Mouse (Mus musculus): ENCODE results near the gene St8sia1. TPM values are rescaled to one million over a fixed set of nuclear protein-coding genes. Genes with fewer than 3 reads are reported as not detected.

St8sia1 gene
- polyA plus RNA-seq, 1 experiment from 2014 or later = 0.07 TPM

DNA sequence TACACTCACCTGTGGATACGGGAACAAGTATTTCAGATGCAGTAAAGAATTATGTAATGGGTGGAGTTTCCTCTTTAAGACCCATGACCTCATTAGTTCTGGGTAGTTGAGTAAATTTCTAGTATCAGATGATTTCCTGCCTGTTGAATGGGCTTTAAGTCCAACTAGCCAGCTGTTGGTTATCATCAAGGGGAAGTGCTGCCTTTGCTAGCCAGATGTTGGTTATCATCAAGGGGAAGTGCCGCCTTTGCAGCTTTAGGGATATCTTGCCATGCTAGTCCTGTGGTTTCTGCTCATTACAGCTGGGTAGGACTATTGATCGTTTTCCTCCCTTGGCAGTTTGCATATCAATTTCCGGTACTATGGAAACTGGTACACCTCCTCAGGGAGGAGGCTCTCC is 157.9 kb downstream of the St8sia1 start:
- H3K27ac ChIP-seq (ENCODE audit: low read depth) = no peak overlapping the region
- no peaks in the 10 kb centered on the region for H3K9me3 ChIP-seq (ENCODE audit: low read depth, low read length)
- H3K9ac ChIP-seq = no peak overlapping the region
- no peak overlapping the region for H3K4me3 ChIP-seq (ENCODE audit: low read depth, low read length)
- H3K4me1 ChIP-seq (ENCODE audit: insufficient read depth) = peaks cover 2% of the 10 kb centered on the region; the same call in 1 of the 2 replicates
- H3K27me3 ChIP-seq (ENCODE audit: insufficient read depth, low read length) = no peaks in the 10 kb centered on the region
- 75% methylated on average over 4 of the region's 4 CpGs for WGBS
- no peak overlapping the region for H3K4me2 ChIP-seq
- ATAC-seq (ENCODE audit: insufficient read depth) (no peak), DNase-seq (no peak)
- H3K36me3 ChIP-seq (ENCODE audit: insufficient read depth) = no peaks in the 10 kb centered on the region
- TF ChIP-seq CTCF (IDR thresholded peaks at IDR 0.05; ENCODE audit: low read depth) = no peak

DNA sequence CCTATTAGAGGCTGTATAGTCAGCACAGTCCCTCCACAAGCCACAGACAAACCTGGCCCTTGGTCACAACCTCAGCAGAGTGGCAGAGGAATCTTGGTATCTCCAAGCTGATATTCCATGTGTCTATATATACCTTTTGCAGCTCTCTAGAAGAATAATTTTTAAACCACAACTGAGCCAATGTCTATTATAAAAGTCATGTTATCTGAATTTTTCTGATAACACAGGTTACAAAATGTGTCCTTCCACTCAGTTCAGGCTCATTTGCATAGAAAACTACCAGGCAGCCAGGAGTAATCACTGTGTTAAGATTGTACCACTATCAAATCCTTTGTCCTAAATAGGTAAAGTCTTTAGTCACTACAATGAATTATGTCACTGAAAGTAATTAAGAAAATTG is 159.8 kb downstream of the St8sia1 start, which contains the start of gene Sult6b2:
Sult6b2 (minus strand) TSS at position 101 of the 400 bp plus-strand sequence.
- no peak within 1 kb of the TSS for H3K4me3 ChIP-seq (ENCODE audit: low read depth, low read length)
- no peak for TF ChIP-seq CTCF (IDR thresholded peaks at IDR 0.05; ENCODE audit: low read depth)
- no peak for DNase-seq
- H3K9ac ChIP-seq = no peak within 1 kb of the TSS
- no peaks in the 10 kb centered on the region for H3K27me3 ChIP-seq (ENCODE audit: insufficient read depth, low read length)
- no peak within 1 kb of the TSS for H3K4me2 ChIP-seq
- H3K4me1 ChIP-seq (ENCODE audit: insufficient read depth) = peaks cover 2% of the 10 kb centered on the region; the same call in 1 of the 2 replicates
- no peak within 1 kb of the TSS for H3K27ac ChIP-seq (ENCODE audit: low read depth)
- no peaks in the 10 kb centered on the region for H3K36me3 ChIP-seq (ENCODE audit: insufficient read depth)
- no peak for ATAC-seq (ENCODE audit: insufficient read depth)
- H3K9me3 ChIP-seq (ENCODE audit: low read depth, low read length) = no peaks in the 10 kb centered on the region

DNA sequence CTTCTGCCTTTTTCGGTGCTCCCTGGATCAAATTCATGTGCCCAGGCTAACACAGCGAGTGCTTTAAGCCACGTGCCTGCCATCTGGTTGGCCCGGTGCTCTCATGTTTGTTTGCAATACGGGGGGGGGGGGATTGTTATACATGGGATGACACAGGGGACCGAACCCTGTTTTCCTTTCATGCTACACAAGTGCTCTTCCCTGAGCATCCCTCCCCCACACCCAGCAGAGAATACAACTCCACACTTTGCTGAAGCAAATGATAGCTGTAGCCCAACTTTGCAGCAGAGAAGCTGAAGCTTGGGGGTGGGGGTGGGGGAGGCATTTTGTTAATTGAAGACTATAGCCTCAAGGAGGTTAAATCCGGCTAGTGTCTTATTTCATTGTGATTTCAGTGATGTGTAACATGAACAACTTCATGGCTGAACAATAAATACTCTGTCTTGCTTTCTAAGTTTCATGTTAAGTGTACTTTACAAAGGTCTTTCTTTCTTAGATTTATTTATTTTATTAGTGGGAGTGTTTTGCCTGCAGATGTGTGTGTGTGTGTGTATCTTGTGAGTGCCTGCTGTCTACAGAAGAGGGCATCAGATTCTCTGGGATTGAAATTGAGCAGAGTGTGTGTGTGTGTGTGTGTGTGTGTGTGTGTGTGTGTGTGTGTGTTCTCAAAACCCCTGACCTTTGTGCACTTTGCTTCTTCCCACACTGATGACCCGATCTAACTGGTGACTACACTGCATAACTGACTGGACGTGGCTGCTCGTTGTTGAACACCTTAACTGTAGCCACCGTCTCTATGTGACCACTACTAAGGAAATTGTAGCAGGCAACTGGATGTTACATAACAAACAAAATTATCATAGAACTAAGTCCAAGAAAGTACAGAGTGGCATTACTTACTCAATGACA is 161.4 kb downstream of the St8sia1 start:
- WGBS = 30% methylated on average over 11 of the region's 11 CpGs

DNA sequence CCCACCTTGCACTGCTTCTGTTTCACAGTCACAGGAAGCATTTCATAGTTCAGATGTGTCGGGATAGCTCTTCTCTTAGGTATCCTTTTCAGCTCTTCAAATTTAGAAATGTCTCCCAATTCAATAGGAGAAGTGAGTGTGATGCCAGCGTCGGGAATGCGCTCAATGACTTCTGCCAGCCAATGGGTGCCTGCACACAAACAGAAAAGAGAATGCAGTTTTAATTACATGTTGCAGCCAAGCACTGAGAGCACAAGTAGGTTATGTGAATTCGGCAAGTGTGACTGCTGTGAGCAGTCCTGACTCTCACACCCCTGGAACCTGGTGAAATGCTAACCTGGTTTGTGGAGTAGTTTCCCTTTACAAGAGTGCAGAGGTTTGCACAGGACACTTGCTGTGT is 162.6 kb downstream of the St8sia1 start:
- ATAC-seq (ENCODE audit: insufficient read depth) = no peak
- no peak overlapping the region for H3K27ac ChIP-seq (ENCODE audit: low read depth)
- 81% methylated on average over 5 of the region's 5 CpGs for WGBS
- TF ChIP-seq CTCF (IDR thresholded peaks at IDR 0.05; ENCODE audit: low read depth) = no peak
- no peak overlapping the region for H3K4me3 ChIP-seq (ENCODE audit: low read depth, low read length)
- no peaks in the 10 kb centered on the region for H3K27me3 ChIP-seq (ENCODE audit: insufficient read depth, low read length)
- no peak for DNase-seq
- H3K9me3 ChIP-seq (ENCODE audit: low read depth, low read length) = no peaks in the 10 kb centered on the region
- peaks cover 2% of the 10 kb centered on the region; the same call in 1 of the 2 replicates for H3K4me1 ChIP-seq (ENCODE audit: insufficient read depth)
- no peak overlapping the region for H3K4me2 ChIP-seq
- no peak overlapping the region for H3K9ac ChIP-seq
- no peaks in the 10 kb centered on the region for H3K36me3 ChIP-seq (ENCODE audit: insufficient read depth)

More for the DNA sequence above, 161.4 kb downstream of the St8sia1 start:
- no peak for DNase-seq
- peaks cover 2% of the 10 kb centered on the region; the same call in 1 of the 2 replicates for H3K4me1 ChIP-seq (ENCODE audit: insufficient read depth)
- H3K36me3 ChIP-seq (ENCODE audit: insufficient read depth) = no peaks in the 10 kb centered on the region
- H3K27me3 ChIP-seq (ENCODE audit: insufficient read depth, low read length) = no peaks in the 10 kb centered on the region
- no peak overlapping the region for H3K9ac ChIP-seq
- no peak overlapping the region for H3K27ac ChIP-seq (ENCODE audit: low read depth)
- no peak for ATAC-seq (ENCODE audit: insufficient read depth)
- H3K9me3 ChIP-seq (ENCODE audit: low read depth, low read length) = no peaks in the 10 kb centered on the region
- no peak overlapping the region for H3K4me3 ChIP-seq (ENCODE audit: low read depth, low read length)
- no peak overlapping the region for H3K4me2 ChIP-seq
- no peak for TF ChIP-seq CTCF (IDR thresholded peaks at IDR 0.05; ENCODE audit: low read depth)

DNA sequence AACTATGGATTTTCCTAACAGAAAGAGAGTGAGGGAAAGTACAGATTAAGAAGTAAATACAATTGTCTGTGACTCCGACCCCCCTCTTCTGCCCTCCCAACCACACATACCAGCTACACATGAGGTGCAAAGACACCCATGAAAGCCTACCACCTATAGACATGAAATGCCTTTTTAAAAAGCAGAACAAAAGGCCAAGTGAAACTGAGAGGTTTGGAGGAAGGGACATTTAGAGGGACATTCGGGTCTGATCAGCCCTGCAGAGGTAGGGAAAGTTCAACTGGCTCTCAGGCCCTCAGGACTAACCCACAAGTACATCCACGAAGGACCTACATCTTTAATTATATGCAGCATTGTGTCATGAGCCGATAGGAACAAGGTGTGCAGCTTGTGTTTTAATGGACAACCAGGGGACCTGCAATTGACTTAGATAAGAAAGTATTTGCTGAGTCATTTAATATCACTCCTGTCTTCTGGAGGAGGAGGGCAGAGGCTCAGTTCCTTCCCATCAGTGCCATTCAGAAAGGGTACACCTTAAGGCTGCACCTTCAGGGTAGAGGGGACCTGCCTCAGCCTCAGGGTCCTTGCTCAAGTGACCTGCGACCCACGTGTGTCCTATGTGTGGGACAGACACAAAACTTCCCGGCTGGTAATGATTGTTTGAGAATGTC is 164.4 kb downstream of the St8sia1 start:
- H3K27me3 ChIP-seq (ENCODE audit: insufficient read depth, low read length) = no peaks in the 10 kb centered on the region
- no peak overlapping the region for H3K4me2 ChIP-seq
- no peak overlapping the region for H3K4me3 ChIP-seq (ENCODE audit: low read depth, low read length)
- no peak for DNase-seq
- H3K27ac ChIP-seq (ENCODE audit: low read depth) = no peak overlapping the region
- ATAC-seq (ENCODE audit: insufficient read depth) = no peak
- no peak for TF ChIP-seq CTCF (IDR thresholded peaks at IDR 0.05; ENCODE audit: low read depth)
- no peak overlapping the region for H3K9ac ChIP-seq
- no peaks in the 10 kb centered on the region for H3K9me3 ChIP-seq (ENCODE audit: low read depth, low read length)
- H3K36me3 ChIP-seq (ENCODE audit: insufficient read depth) = no peaks in the 10 kb centered on the region
- 61% methylated on average over 7 of the region's 7 CpGs for WGBS
- H3K4me1 ChIP-seq (ENCODE audit: insufficient read depth) = peaks cover 2% of the 10 kb centered on the region; the same call in 1 of the 2 replicates

DNA sequence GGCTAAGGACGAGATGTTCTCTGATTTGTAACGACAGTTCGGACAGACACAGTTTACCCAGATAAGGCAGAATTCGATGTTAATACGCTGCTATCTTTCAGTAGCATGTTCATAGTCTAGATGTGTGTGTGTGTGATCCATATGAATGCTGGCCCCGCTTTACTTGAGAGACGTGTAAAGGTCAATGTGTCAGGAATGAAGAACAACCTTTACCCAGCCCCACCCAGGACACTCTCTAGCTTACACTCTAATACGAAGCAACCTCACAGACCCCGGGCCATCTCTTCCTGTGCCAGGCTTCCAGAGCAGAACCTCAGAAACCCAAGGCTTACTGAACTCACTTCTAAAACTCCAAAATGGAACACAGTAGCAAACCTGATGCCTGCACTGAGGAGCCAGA is 165.4 kb downstream of the St8sia1 start:
- no peak overlapping the region for H3K4me2 ChIP-seq
- H3K9ac ChIP-seq = no peak overlapping the region
- H3K36me3 ChIP-seq (ENCODE audit: insufficient read depth) = no peaks in the 10 kb centered on the region
- DNase-seq = no peak
- 74% methylated on average over 9 of the region's 9 CpGs for WGBS
- H3K4me3 ChIP-seq (ENCODE audit: low read depth, low read length) = no peak overlapping the region
- no peaks in the 10 kb centered on the region for H3K27me3 ChIP-seq (ENCODE audit: insufficient read depth, low read length)
- no peak for TF ChIP-seq CTCF (IDR thresholded peaks at IDR 0.05; ENCODE audit: low read depth)
- no peaks in the 10 kb centered on the region for H3K9me3 ChIP-seq (ENCODE audit: low read depth, low read length)
- no peak for ATAC-seq (ENCODE audit: insufficient read depth)
- H3K4me1 ChIP-seq (ENCODE audit: insufficient read depth) = peaks cover 2% of the 10 kb centered on the region; the same call in 1 of the 2 replicates
- no peak overlapping the region for H3K27ac ChIP-seq (ENCODE audit: low read depth)

DNA sequence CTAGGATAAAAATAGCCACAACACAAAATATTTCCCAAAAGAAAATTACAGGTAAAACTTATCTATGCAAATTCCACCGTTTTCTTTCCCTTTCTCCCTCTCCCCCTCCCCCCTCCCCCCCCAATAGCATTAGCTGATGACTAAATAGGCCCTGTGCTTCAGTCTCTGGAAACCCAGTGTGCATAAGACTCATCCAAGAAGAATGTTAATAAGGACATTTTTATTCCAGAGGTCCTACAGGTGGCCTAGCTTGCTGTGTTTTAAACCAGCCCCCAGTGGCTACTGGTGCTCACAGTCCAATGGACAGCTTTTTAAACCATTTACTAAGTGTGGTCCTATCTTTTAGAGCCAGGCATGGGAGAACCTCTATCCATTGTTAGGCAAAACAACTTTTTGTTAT is 166.3 kb downstream of the St8sia1 start:
- DNase-seq (no peak), ATAC-seq (ENCODE audit: insufficient read depth) (no peak)
- Histone ChIP-seq H3K27me3 (ENCODE audit: insufficient read depth, low read length) (no peaks in the 10 kb centered on the region), H3K9ac (no peak overlapping the region), H3K36me3 (ENCODE audit: insufficient read depth) (no peaks in the 10 kb centered on the region), H3K9me3 (ENCODE audit: low read depth, low read length) (no peaks in the 10 kb centered on the region), H3K4me3 (ENCODE audit: low read depth, low read length) (no peak overlapping the region), H3K4me1 (ENCODE audit: insufficient read depth) (peaks cover 5% of the 10 kb centered on the region; the same call in 1 of the 2 replicates), H3K4me2 (no peak overlapping the region), H3K27ac (ENCODE audit: low read depth) (no peak overlapping the region)
- 63% methylated on average over 1 of the region's 1 CpGs for WGBS
- TF ChIP-seq CTCF (IDR thresholded peaks at IDR 0.05; ENCODE audit: low read depth) = no peak

Data from lung, embryonic 14.5 days (tissue).